Mouse (Mus musculus): ENCODE measurements around the gene Shisa8. TPM values are rescaled to one million over a fixed set of nuclear protein-coding genes. Genes with fewer than 3 reads are reported as not detected.
A peak's percentile ranks its signal among the peaks of the same experiment; 100 is the strongest.

The Shisa8 gene
- polyA plus RNA-seq, 1 experiment from 2014 or later = 0.66 TPM

DNA sequence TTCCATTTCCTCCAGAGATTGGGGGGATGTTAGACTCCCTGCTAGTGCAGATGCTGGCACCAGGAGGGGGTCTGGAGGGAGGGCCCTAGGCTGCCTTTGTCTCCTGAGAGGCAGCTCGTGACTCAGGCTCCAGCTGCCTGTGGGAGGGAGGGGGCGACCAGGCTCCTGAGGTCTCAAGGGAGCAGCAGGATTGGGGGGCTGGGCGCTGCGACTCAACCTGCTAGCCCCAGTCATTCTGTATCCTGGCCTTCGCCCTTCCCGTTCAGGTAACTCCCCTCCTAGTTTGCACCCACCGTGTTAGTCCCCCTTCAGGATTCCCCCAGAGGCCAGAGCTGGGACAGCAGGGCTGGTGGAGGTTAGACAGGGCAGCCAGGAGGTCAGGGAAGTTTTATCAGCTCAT lies 4.4 kb upstream of the Shisa8 start:
- no peak overlapping the region for H3K4me2 ChIP-seq (ENCODE audit: low read length)
- peaks cover 25% of the 10 kb centered on the region for H3K27me3 ChIP-seq (replicated peaks; ENCODE audit: control insufficient read depth, insufficient read depth, low read length)
- H3K4me3 ChIP-seq (replicated peaks; ENCODE audit: low read length) = no peak overlapping the region
- no peaks in the 10 kb centered on the region for H3K36me3 ChIP-seq (ENCODE audit: control insufficient read depth, insufficient read depth)
- no peaks in the 10 kb centered on the region for H3K9me3 ChIP-seq (ENCODE audit: control insufficient read depth, low read length)
- no peak overlapping the region for H3K27ac ChIP-seq (ENCODE audit: low read length)
- no peak for ATAC-seq
- 22% methylated on average over 7 of the region's 7 CpGs for WGBS
- H3K9ac ChIP-seq (replicated peaks; ENCODE audit: low read depth, low read length) = 0 out of 2 replicates have a peak overlapping the region, but pooled peaks have one; percentile 1
- H3K4me1 ChIP-seq (replicated peaks; ENCODE audit: control insufficient read depth, insufficient read depth, low read length) = peaks cover 25% of the 10 kb centered on the region

DNA sequence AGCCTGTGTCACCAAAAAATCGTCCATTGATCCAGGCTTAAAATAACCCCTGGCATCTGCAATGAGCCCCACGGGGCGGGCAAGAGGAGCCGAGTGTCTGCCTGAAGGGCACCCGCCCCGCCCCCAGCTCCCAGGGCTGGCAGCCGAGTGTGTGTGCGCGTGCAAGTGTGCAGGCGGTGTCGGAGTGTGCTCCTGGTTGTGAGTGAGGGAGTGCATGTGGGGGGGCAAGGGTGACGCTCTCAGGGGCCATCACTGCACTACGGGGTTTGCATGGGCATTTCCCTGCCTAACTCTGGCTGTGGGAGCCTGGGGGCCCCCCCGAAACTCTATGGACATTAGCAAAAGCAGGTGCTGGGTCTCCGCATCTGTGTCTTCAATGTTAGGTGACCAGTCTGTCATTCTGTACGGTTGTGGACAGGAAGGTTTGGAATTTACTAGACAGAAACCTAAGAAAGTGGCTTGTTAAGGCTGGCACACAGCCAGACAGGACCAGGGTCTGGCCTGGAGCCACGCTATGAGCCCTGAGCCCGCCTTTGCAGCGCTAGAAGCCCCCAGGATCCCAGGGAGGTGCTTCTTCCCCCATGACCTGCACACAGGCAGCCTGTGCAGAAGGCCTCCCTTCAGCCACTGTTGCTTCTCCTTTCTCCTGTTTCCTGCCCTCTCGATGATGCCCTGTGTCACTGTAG lies 3.7 kb upstream of the Shisa8 start:
- ATAC-seq = no peak; the same call in 1 of the 2 replicates
- Histone ChIP-seq H3K27me3 (replicated peaks; ENCODE audit: control insufficient read depth, insufficient read depth, low read length) (peaks cover 33% of the 10 kb centered on the region), H3K9ac (replicated peaks; ENCODE audit: low read depth, low read length) (no peak overlapping the region), H3K27ac (ENCODE audit: low read length) (no peak overlapping the region), H3K36me3 (ENCODE audit: control insufficient read depth, insufficient read depth) (no peaks in the 10 kb centered on the region), H3K9me3 (ENCODE audit: control insufficient read depth, low read length) (no peaks in the 10 kb centered on the region), H3K4me3 (replicated peaks; ENCODE audit: low read length) (no peak overlapping the region), H3K4me2 (ENCODE audit: low read length) (no peak overlapping the region), H3K4me1 (replicated peaks; ENCODE audit: control insufficient read depth, insufficient read depth, low read length) (peaks cover 32% of the 10 kb centered on the region)
- WGBS = 29% methylated on average over 20 of the region's 20 CpGs

DNA sequence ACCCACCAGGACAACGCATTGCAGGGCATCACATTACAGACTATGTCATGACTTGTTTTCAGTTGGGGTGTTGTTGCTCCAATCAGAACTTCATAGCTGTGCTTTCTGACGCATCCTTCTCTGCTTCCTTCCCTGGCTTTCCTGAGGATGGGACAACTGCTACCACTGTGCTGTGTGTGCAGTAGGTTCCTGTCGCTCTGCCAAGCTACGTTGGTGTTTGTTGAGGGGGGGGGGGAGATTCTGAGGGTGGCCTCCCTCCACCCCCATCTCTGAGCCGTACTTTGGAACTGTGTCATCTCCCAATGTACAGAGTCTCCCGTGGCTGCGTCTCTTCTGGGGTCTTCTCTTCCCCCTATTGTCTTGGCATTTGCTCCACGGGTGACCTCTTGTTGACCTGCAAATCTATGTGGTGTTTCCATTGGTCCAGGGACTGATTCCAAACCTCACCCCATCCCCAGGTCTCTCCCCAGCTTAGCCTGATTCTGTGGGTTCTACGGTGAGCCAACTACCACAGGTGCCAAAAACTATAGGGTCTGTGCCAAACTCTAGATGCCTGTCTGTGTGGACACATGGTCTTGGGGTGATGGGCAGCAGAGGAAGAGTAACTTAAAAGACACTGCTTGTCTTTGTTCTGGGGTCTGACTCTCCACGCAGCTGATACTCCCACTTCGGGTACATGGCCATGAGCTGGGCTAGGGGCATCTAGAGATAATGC lies 2.9 kb upstream of the Shisa8 start:
- Histone ChIP-seq H3K36me3 (ENCODE audit: control insufficient read depth, insufficient read depth) (no peaks in the 10 kb centered on the region), H3K27me3 (replicated peaks; ENCODE audit: control insufficient read depth, insufficient read depth, low read length) (peaks cover 39% of the 10 kb centered on the region), H3K4me3 (replicated peaks; ENCODE audit: low read length) (no peak overlapping the region), H3K4me2 (ENCODE audit: low read length) (no peak overlapping the region), H3K9me3 (ENCODE audit: control insufficient read depth, low read length) (no peaks in the 10 kb centered on the region), H3K27ac (ENCODE audit: low read length) (no peak overlapping the region), H3K9ac (replicated peaks; ENCODE audit: low read depth, low read length) (no peak overlapping the region), H3K4me1 (replicated peaks; ENCODE audit: control insufficient read depth, insufficient read depth, low read length) (peaks cover 32% of the 10 kb centered on the region)
- WGBS = 23% methylated on average over 11 of the region's 11 CpGs
- ATAC-seq = no peak

DNA sequence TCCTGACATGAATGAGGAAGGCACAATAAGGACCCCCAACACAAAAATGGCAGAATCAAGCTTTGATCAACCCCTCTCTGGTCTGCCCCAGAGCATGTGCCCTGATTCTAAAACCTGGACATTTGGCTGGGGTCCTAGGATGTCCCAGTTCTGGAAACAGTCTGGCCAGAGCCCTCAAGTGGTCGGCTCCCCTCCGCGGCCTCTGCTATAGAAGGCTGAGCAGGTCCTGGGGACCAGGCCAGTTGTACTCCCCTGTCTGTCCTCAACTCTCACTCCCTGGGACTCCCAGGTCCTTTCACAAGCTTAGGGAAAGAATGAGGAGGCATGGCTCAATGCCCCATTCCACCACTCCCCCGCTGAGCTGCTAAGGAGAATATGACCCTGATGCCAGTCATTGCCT lies 607 bp upstream of the Shisa8 start:
- no peak overlapping the region for H3K4me2 ChIP-seq (ENCODE audit: low read length)
- no peak for ATAC-seq
- no peak overlapping the region for H3K9ac ChIP-seq (replicated peaks; ENCODE audit: low read depth, low read length)
- H3K27ac ChIP-seq (ENCODE audit: low read length) = no peak overlapping the region
- no peak overlapping the region for H3K4me3 ChIP-seq (replicated peaks; ENCODE audit: low read length)
- WGBS = 9% methylated on average over 4 of the region's 4 CpGs
- peaks cover 30% of the 10 kb centered on the region for H3K4me1 ChIP-seq (replicated peaks; ENCODE audit: control insufficient read depth, insufficient read depth, low read length)
- peaks cover 51% of the 10 kb centered on the region for H3K27me3 ChIP-seq (replicated peaks; ENCODE audit: control insufficient read depth, insufficient read depth, low read length)
- H3K36me3 ChIP-seq (ENCODE audit: control insufficient read depth, insufficient read depth) = no peaks in the 10 kb centered on the region
- H3K9me3 ChIP-seq (ENCODE audit: control insufficient read depth, low read length) = no peaks in the 10 kb centered on the region

DNA sequence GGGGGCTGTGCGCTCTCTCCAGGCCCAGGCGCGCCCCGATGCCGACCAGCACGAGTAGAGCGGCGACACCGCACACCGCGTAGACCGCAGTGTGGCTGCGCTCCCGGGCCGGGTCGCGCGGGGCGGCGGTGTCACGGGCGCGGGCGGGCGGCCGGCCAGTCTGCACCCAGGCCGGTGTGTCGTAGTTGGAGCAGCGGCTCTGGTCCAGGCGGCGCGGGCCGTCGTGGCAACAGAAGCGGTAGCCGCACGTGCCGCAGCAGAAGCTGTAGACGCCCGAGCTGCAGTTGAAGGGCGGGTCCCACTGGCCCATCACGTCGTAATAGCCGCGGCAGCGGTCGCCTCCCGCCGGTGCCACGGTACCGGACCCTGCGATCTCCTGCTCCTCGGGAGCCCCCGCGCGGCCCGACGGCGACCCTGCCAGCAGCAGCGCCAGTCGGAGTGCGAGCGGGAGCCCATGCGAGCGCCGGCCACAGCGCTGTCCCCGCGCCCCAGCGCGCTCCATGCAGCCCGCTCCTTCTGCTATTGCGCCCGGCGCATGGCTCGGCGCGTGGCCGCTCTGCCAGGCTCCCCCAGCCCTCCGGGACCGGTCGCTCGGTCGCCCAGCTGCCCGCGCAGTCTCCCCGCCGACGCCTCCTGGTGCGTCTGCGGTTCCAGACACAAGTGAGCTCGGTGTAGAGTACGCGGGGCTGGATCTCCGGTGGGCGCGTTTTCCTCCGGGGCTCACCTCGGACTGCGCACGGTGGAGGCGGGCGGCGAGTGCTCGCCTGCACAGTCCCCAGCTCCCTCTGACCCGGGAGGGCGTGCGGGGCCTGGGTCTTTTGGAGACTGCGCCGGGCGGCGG lies 484 bp downstream of the Shisa8 start:
- Histone ChIP-seq H3K4me3 (replicated peaks; ENCODE audit: low read length) (peak overlapping the region; percentile 48), H3K36me3 (ENCODE audit: control insufficient read depth, insufficient read depth) (no peaks in the 10 kb centered on the region), H3K4me1 (replicated peaks; ENCODE audit: control insufficient read depth, insufficient read depth, low read length) (peaks cover 34% of the 10 kb centered on the region), H3K9me3 (ENCODE audit: control insufficient read depth, low read length) (no peaks in the 10 kb centered on the region), H3K9ac (replicated peaks; ENCODE audit: low read depth, low read length) (peak overlapping the region; percentile 57), H3K27me3 (replicated peaks; ENCODE audit: control insufficient read depth, insufficient read depth, low read length) (peaks cover 54% of the 10 kb centered on the region), H3K27ac (ENCODE audit: low read length) (no peak overlapping the region), H3K4me2 (ENCODE audit: low read length) (peak overlapping the region; percentile 70)
- ATAC-seq = peak; percentile 47
- under 1% methylated on average over 111 of the region's 112 CpGs for WGBS

DNA sequence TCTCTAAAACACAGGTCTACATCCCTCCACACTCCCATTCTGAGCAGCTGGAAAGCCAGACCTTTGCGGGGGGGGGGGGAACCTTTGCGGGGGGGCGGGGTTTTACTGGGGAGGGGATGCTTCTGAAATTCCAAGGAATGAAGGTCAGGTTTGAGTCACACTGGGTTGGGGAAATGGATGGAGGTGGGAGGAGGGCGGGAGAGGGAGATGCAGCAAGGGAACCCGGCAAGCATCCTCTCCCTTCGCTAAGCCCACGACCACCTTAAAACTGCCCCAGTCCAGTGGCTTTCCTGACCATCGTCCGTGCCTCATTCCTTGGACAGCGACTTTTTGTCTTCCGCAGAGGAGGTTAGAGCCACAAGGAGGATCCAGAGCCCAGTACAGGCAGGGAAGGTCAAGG lies 1.3 kb downstream of the Shisa8 start:
- Histone ChIP-seq H3K27ac (ENCODE audit: low read length) (no peak overlapping the region), H3K9ac (replicated peaks; ENCODE audit: low read depth, low read length) (no peak overlapping the region), H3K4me2 (ENCODE audit: low read length) (peak overlapping the region; percentile 70), H3K4me1 (replicated peaks; ENCODE audit: control insufficient read depth, insufficient read depth, low read length) (peaks cover 34% of the 10 kb centered on the region), H3K4me3 (replicated peaks; ENCODE audit: low read length) (peak overlapping the region; percentile 48), H3K36me3 (ENCODE audit: control insufficient read depth, insufficient read depth) (no peaks in the 10 kb centered on the region), H3K9me3 (ENCODE audit: control insufficient read depth, low read length) (no peaks in the 10 kb centered on the region), H3K27me3 (replicated peaks; ENCODE audit: control insufficient read depth, insufficient read depth, low read length) (peaks cover 62% of the 10 kb centered on the region)
- ATAC-seq = no peak
- 2% methylated on average over 10 of the region's 11 CpGs for WGBS

DNA sequence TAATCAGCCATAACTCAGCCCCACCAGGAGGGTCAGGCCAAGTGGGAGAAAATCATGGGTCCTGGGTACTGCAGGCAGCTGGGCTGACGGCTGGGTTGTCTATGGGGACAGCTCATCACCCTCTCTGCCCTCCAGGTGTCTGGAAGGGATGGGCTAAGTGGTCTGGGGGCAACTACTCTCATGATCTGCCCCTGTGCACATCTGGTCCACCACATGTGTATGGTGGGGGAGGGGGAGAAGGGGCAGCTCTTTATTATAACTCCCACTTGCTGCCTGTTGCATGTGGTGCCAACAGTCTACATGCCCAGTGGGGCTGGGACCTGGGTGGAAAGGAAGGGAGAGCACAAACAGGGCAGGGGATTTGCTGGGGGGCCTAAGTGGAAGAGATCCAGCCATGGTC lies 1.8 kb downstream of the Shisa8 start:
- Histone ChIP-seq H3K27ac (ENCODE audit: low read length) (no peak overlapping the region), H3K4me3 (replicated peaks; ENCODE audit: low read length) (no peak overlapping the region), H3K9me3 (ENCODE audit: control insufficient read depth, low read length) (no peaks in the 10 kb centered on the region), H3K36me3 (ENCODE audit: control insufficient read depth, insufficient read depth) (no peaks in the 10 kb centered on the region), H3K4me2 (ENCODE audit: low read length) (no peak overlapping the region), H3K9ac (replicated peaks; ENCODE audit: low read depth, low read length) (no peak overlapping the region), H3K27me3 (replicated peaks; ENCODE audit: control insufficient read depth, insufficient read depth, low read length) (peaks cover 62% of the 10 kb centered on the region), H3K4me1 (replicated peaks; ENCODE audit: control insufficient read depth, insufficient read depth, low read length) (peaks cover 34% of the 10 kb centered on the region)
- ATAC-seq = no peak
- WGBS = 46% methylated on average over 1 of the region's 1 CpGs

DNA sequence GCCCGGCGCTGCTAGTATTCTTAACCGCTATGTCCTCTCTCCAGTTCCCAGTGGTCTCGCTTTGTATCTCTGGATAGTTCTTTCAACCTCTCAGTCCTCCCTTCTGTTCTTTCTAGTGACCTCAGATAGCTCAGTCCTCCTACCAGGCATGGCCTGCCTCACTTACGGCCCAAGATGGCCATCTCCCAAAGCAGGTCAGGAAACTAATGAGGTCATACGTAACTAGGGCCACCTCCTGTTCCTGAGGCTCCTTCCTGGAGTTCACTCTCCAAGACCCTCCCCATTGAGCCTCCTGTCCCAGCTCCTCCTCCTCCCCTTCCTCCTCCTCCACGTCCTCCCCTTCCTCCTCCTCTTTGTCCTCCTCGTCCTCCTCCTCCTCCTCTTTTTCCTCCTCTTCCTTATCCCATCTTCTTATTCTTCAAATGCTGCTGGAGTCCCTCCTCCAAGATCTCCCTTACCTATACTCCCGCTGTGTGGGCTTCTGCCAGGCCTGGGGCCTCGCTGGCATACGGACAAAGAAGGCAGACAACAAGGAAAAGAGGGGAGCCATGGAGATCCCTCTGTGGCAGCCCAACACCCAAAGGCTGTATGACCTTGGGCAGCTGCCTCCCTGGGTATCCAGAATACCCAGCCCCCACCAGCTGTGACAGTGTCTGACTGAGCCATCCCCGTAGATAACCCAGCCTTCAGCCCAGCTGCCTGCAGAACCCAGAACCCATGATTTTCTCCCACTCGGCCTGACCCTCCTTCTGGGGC lies 3.1 kb downstream of the Shisa8 start:
- no peak overlapping the region for H3K4me3 ChIP-seq (replicated peaks; ENCODE audit: low read length)
- H3K9me3 ChIP-seq (ENCODE audit: control insufficient read depth, low read length) = no peaks in the 10 kb centered on the region
- peaks cover 39% of the 10 kb centered on the region for H3K4me1 ChIP-seq (replicated peaks; ENCODE audit: control insufficient read depth, insufficient read depth, low read length)
- H3K27me3 ChIP-seq (replicated peaks; ENCODE audit: control insufficient read depth, insufficient read depth, low read length) = peaks cover 57% of the 10 kb centered on the region
- H3K36me3 ChIP-seq (ENCODE audit: control insufficient read depth, insufficient read depth) = peaks cover 4% of the 10 kb centered on the region; the same call in 1 of the 2 replicates
- no peak for ATAC-seq
- H3K9ac ChIP-seq (replicated peaks; ENCODE audit: low read depth, low read length) = no peak overlapping the region
- WGBS = 78% methylated on average over 13 of the region's 13 CpGs
- H3K4me2 ChIP-seq (ENCODE audit: low read length) = no peak overlapping the region
- H3K27ac ChIP-seq (ENCODE audit: low read length) = no peak overlapping the region
